Mouse (Mus musculus): ENCODE data around the gene Use1. TPM values are rescaled to one million over a fixed set of nuclear protein-coding genes. Genes with fewer than 3 reads are reported as not detected.
A peak's percentile ranks its signal among the peaks of the same experiment; 100 is the strongest.

Use1 gene
- polyA plus RNA-seq, 1 experiment from 2014 or later = 95.4 TPM

- no peaks in the 10 kb centered on the region for H3K27me3 ChIP-seq (ENCODE audit: control insufficient read depth, insufficient read depth, low read length)
- H3K27ac ChIP-seq (replicated peaks in 1 of 2; ENCODE audit: control insufficient read depth in 1 of 2, insufficient read depth in 1 of 2, low read depth in 2 of 2, low read length in 2 of 2) = peak within 1 kb of the TSS; percentile 65 to 86
- H3K4me1 ChIP-seq (ENCODE audit: control insufficient read depth in 2 of 2, insufficient read depth in 2 of 2, low read length in 2 of 2) = peaks cover 10 to 12% of the 10 kb centered on the region in 2 experiments
- no peaks in the 10 kb centered on the region for H3K9me3 ChIP-seq (ENCODE audit: control insufficient read depth, low read length)
- H3K4me3 ChIP-seq (ENCODE audit: control insufficient read depth in 1 of 2, insufficient read depth in 1 of 2, low read depth in 1 of 2, low read length in 2 of 2) = peak within 1 kb of the TSS; percentile 25 to 89
- peak within 1 kb of the TSS; percentile 46; the same call in 1 of the 2 replicates for H3K9ac ChIP-seq (ENCODE audit: low read length)
- no peak for ATAC-seq (ENCODE audit: insufficient number of reproducible peaks, insufficient read depth, low FRiP score, low read depth)
- peak within 1 kb of the TSS; percentile 87 for H3K4me2 ChIP-seq (ENCODE audit: low read length)
- H3K36me3 ChIP-seq (ENCODE audit: control insufficient read depth, insufficient read depth, low read length) = peaks cover 27% of the 10 kb centered on the region
- 65% methylated on average over 9 of the region's 9 CpGs for WGBS
These were observed 29.0 kb downstream of the Use1 start, which contains the start of gene Ushbp1 for GRCm38 (mm10) chr8:71395629-71396028. Ushbp1 (minus strand) TSS chr8:71395802.

- under 1% methylated on average over 34 of the region's 34 CpGs for WGBS
These were observed 30.1 kb downstream of the Use1 start, which contains the start of gene Babam1 for GRCm38 (mm10) chr8:71396639-71397305. Babam1 (plus strand) TSS chr8:71396861.

GRCm38 (mm10) chr8:71397701-71398100 lies 31.1 kb downstream of the Use1 start:
- peaks cover 29% of the 10 kb centered on the region for H3K36me3 ChIP-seq (ENCODE audit: control insufficient read depth, insufficient read depth, low read length)
- no peak overlapping the region for H3K27ac ChIP-seq (replicated peaks in 1 of 2; ENCODE audit: control insufficient read depth in 1 of 2, insufficient read depth in 1 of 2, low read depth in 2 of 2, low read length in 2 of 2)
- H3K27me3 ChIP-seq (ENCODE audit: control insufficient read depth, insufficient read depth, low read length) = no peaks in the 10 kb centered on the region
- H3K9me3 ChIP-seq (ENCODE audit: control insufficient read depth, low read length) = no peaks in the 10 kb centered on the region
- peaks cover 10 to 12% of the 10 kb centered on the region in 2 experiments for H3K4me1 ChIP-seq (ENCODE audit: control insufficient read depth in 2 of 2, insufficient read depth in 2 of 2, low read length in 2 of 2)
- H3K4me2 ChIP-seq (ENCODE audit: low read length) = peak overlapping the region; percentile 87
- H3K9ac ChIP-seq (ENCODE audit: low read length) = peak overlapping the region; percentile 84; the same call in 1 of the 2 replicates
- WGBS = 80% methylated on average over 12 of the region's 12 CpGs
- no peak for ATAC-seq (ENCODE audit: insufficient number of reproducible peaks, insufficient read depth, low FRiP score, low read depth)
- H3K4me3 ChIP-seq (ENCODE audit: control insufficient read depth in 1 of 2, insufficient read depth in 1 of 2, low read depth in 1 of 2, low read length in 2 of 2) = peak overlapping the region; percentile 84 to 89

More at GRCm38 (mm10) chr8:71396639-71397305, 30.1 kb downstream of the Use1 start, which contains the start of gene Babam1:
- ATAC-seq (ENCODE audit: insufficient number of reproducible peaks, insufficient read depth, low FRiP score, low read depth) = peak; percentile 86
- Histone ChIP-seq H3K27ac (replicated peaks in 1 of 2; ENCODE audit: control insufficient read depth in 1 of 2, insufficient read depth in 1 of 2, low read depth in 2 of 2, low read length in 2 of 2) (peak within 1 kb of the TSS; percentile 65 to 86), H3K27me3 (ENCODE audit: control insufficient read depth, insufficient read depth, low read length) (no peaks in the 10 kb centered on the region), H3K4me1 (ENCODE audit: control insufficient read depth in 2 of 2, insufficient read depth in 2 of 2, low read length in 2 of 2) (peaks cover 10 to 12% of the 10 kb centered on the region in 2 experiments), H3K4me2 (ENCODE audit: low read length) (peak within 1 kb of the TSS; percentile 87), H3K9ac (ENCODE audit: low read length) (peak within 1 kb of the TSS; percentile 84), H3K36me3 (ENCODE audit: control insufficient read depth, insufficient read depth, low read length) (peaks cover 29% of the 10 kb centered on the region), H3K9me3 (ENCODE audit: control insufficient read depth, low read length) (no peaks in the 10 kb centered on the region), H3K4me3 (ENCODE audit: control insufficient read depth in 1 of 2, insufficient read depth in 1 of 2, low read depth in 1 of 2, low read length in 2 of 2) (peak within 1 kb of the TSS; percentile 84 to 89)

- 81% methylated on average over 2 of the region's 2 CpGs for WGBS
- no peak for ATAC-seq (ENCODE audit: insufficient number of reproducible peaks, insufficient read depth, low FRiP score, low read depth)
- no peak overlapping the region for H3K9ac ChIP-seq (ENCODE audit: low read length)
- no peak overlapping the region for H3K4me3 ChIP-seq (ENCODE audit: control insufficient read depth in 1 of 2, insufficient read depth in 1 of 2, low read depth in 1 of 2, low read length in 2 of 2)
- H3K4me1 ChIP-seq (ENCODE audit: control insufficient read depth in 2 of 2, insufficient read depth in 2 of 2, low read length in 2 of 2) = peaks cover 9 to 12% of the 10 kb centered on the region in 2 experiments
- H3K4me2 ChIP-seq (ENCODE audit: low read length) = no peak overlapping the region
- peaks cover 29% of the 10 kb centered on the region for H3K36me3 ChIP-seq (ENCODE audit: control insufficient read depth, insufficient read depth, low read length)
- H3K27me3 ChIP-seq (ENCODE audit: control insufficient read depth, insufficient read depth, low read length) = no peaks in the 10 kb centered on the region
- H3K27ac ChIP-seq (replicated peaks in 1 of 2; ENCODE audit: control insufficient read depth in 1 of 2, insufficient read depth in 1 of 2, low read depth in 2 of 2, low read length in 2 of 2) = no peak overlapping the region
- no peaks in the 10 kb centered on the region for H3K9me3 ChIP-seq (ENCODE audit: control insufficient read depth, low read length)
These were observed 34.2 kb downstream of the Use1 start for GRCm38 (mm10) chr8:71400826-71401225.

- no peak overlapping the region for H3K4me3 ChIP-seq (ENCODE audit: control insufficient read depth in 1 of 2, insufficient read depth in 1 of 2, low read depth in 1 of 2, low read length in 2 of 2)
- peaks cover 29% of the 10 kb centered on the region for H3K36me3 ChIP-seq (ENCODE audit: control insufficient read depth, insufficient read depth, low read length)
- no peak overlapping the region for H3K9ac ChIP-seq (ENCODE audit: low read length)
- H3K4me2 ChIP-seq (ENCODE audit: low read length) = no peak overlapping the region
- H3K27ac ChIP-seq (replicated peaks in 1 of 2; ENCODE audit: control insufficient read depth in 1 of 2, insufficient read depth in 1 of 2, low read depth in 2 of 2, low read length in 2 of 2) = no peak overlapping the region
- H3K4me1 ChIP-seq (ENCODE audit: control insufficient read depth in 2 of 2, insufficient read depth in 2 of 2, low read length in 2 of 2) = peaks cover 5 to 11% of the 10 kb centered on the region in 2 experiments
- ATAC-seq (ENCODE audit: insufficient number of reproducible peaks, insufficient read depth, low FRiP score, low read depth) = no peak
- no peaks in the 10 kb centered on the region for H3K9me3 ChIP-seq (ENCODE audit: control insufficient read depth, low read length)
- H3K27me3 ChIP-seq (ENCODE audit: control insufficient read depth, insufficient read depth, low read length) = no peaks in the 10 kb centered on the region
These were observed 34.8 kb downstream of the Use1 start for GRCm38 (mm10) chr8:71401454-71401853.

- no peak for ATAC-seq (ENCODE audit: insufficient number of reproducible peaks, insufficient read depth, low FRiP score, low read depth)
- Histone ChIP-seq H3K36me3 (ENCODE audit: control insufficient read depth, insufficient read depth, low read length) (peaks cover 29% of the 10 kb centered on the region), H3K9ac (ENCODE audit: low read length) (no peak overlapping the region), H3K4me2 (ENCODE audit: low read length) (no peak overlapping the region), H3K9me3 (ENCODE audit: control insufficient read depth, low read length) (no peaks in the 10 kb centered on the region), H3K27me3 (ENCODE audit: control insufficient read depth, insufficient read depth, low read length) (no peaks in the 10 kb centered on the region), H3K4me3 (ENCODE audit: control insufficient read depth in 1 of 2, insufficient read depth in 1 of 2, low read depth in 1 of 2, low read length in 2 of 2) (no peak overlapping the region), H3K27ac (replicated peaks in 1 of 2; ENCODE audit: control insufficient read depth in 1 of 2, insufficient read depth in 1 of 2, low read depth in 2 of 2, low read length in 2 of 2) (no peak overlapping the region), H3K4me1 (ENCODE audit: control insufficient read depth in 2 of 2, insufficient read depth in 2 of 2, low read length in 2 of 2) (peaks cover 4 to 17% of the 10 kb centered on the region in 2 experiments)
- WGBS = 90% methylated on average over 9 of the region's 9 CpGs
These were observed 35.9 kb downstream of the Use1 start for GRCm38 (mm10) chr8:71402446-71402964.

GRCm38 (mm10) chr8:71403107-71403885 lies 36.6 kb downstream of the Use1 start:
- H3K4me2 ChIP-seq (ENCODE audit: low read length) = no peak overlapping the region
- H3K9me3 ChIP-seq (ENCODE audit: control insufficient read depth, low read length) = no peaks in the 10 kb centered on the region
- peaks cover 26% of the 10 kb centered on the region for H3K36me3 ChIP-seq (ENCODE audit: control insufficient read depth, insufficient read depth, low read length)
- WGBS = 65% methylated on average over 6 of the region's 6 CpGs
- peaks cover 4 to 13% of the 10 kb centered on the region in 2 experiments; a peak in 3 of 4 replicates for H3K4me1 ChIP-seq (ENCODE audit: control insufficient read depth in 2 of 2, insufficient read depth in 2 of 2, low read length in 2 of 2)
- no peaks in the 10 kb centered on the region for H3K27me3 ChIP-seq (ENCODE audit: control insufficient read depth, insufficient read depth, low read length)
- H3K9ac ChIP-seq (ENCODE audit: low read length) = no peak overlapping the region
- no peak for ATAC-seq (ENCODE audit: insufficient number of reproducible peaks, insufficient read depth, low FRiP score, low read depth)
- H3K4me3 ChIP-seq (ENCODE audit: control insufficient read depth in 1 of 2, insufficient read depth in 1 of 2, low read depth in 1 of 2, low read length in 2 of 2) = no peak overlapping the region
- no peak overlapping the region for H3K27ac ChIP-seq (replicated peaks in 1 of 2; ENCODE audit: control insufficient read depth in 1 of 2, insufficient read depth in 1 of 2, low read depth in 2 of 2, low read length in 2 of 2)
